In the genomic region with DNA sequence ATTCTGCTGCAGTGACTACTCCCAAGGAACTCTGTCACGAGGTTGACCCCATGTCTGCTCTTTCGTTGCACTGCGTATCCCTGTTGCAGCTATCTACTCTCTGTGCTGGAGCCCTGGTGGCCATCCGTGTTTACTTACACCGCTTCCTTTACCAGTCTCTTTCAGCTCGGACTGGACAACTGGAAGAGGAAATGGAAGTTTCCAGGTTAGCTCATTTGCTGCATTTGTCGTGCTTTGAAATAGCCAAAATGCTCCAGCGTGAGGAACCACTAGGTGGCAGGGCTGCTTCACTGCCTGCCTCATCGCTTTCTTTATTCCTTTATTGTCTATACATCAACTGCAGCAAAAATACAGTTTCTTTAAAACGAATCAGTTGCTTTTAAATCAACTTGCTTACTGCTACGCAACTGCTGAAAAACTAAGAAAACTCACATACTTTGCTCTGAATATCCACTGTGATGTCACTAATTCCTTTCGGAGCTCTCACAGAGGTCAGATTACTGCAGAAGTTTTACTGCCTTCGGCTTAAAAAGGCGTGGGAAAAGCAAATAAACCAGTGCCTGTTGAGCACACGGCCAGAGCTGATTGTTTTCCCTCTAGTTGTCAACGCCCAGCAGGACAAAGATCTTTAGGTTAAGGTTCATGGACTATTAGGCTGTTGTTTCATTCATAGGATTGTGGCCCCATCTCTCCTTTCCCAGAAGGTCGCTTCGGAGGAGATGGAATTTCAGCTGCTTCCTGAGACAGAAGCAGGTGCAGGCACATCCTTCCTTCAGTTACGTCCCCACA, we compare ENCODE assay signal across 8 mouse cellular contexts. TPM values are rescaled to one million over a fixed set of nuclear protein-coding genes. Genes with fewer than 3 reads are reported as not detected.
DNase-seq lines count a peak whose midpoint lies in the region; ATAC-seq and TF ChIP-seq lines count a peak whose summit lies in the region.

No protein-coding gene starts in this region.

- 12% methylated on average over 19 of the region's 19 CpGs for WGBS in forebrain, embryonic 15.5 days
- 7% methylated on average over 19 of the region's 19 CpGs for WGBS in lung, embryonic 14.5 days

- ATAC-seq in G1E (ENCODE audit: extremely low read depth, insufficient number of reproducible peaks, low FRiP score, poor library complexity, severe bottlenecking) = peak; percentile 37; the same call in 1 of the 2 replicates
- ATAC-seq in forebrain, embryonic 15.5 days (replicated peaks) = peak; percentile 80
- peak; percentile 70 for ATAC-seq in lung, embryonic 14.5 days (ENCODE audit: insufficient read depth)
- ATAC-seq in neutrophil, adult 5-6 weeks (ENCODE audit: extremely low read depth, insufficient number of reproducible peaks, low FRiP score, poor library complexity, severe bottlenecking) = peak; percentile 87

- H3K27ac ChIP-seq in forebrain, embryonic 15.5 days (replicated peaks) = no peak overlapping the region
- peak overlapping the region; percentile 52; the same call in 1 of the 2 replicates for H3K27ac ChIP-seq in lung, embryonic 14.5 days (ENCODE audit: low read depth)

- no peaks in the 10 kb centered on the region for H3K9me3 ChIP-seq in G1E (replicated peaks)
- H3K9me3 ChIP-seq in forebrain, embryonic 15.5 days = no peaks in the 10 kb centered on the region
- H3K9me3 ChIP-seq in lung, embryonic 14.5 days (ENCODE audit: low read depth, low read length) = no peaks in the 10 kb centered on the region

- intact Hi-C loops in heart, postnatal 36 days (cut with DNase I) = loop anchor here (5.0 kb wide), 2 partner anchors 104 to 264 kb away; no protein-coding TSS in a partner anchor

- peak overlapping the region; percentile 0 for H3K9ac ChIP-seq in forebrain, embryonic 15.5 days (replicated peaks)
- peak overlapping the region; percentile 35 for H3K9ac ChIP-seq in lung, embryonic 14.5 days

- H3K4me1 ChIP-seq in G1E (ENCODE audit: insufficient read depth, low read depth, low read length) = peaks cover 42% of the 10 kb centered on the region
- H3K4me1 ChIP-seq in forebrain, embryonic 15.5 days = peaks cover 10% of the 10 kb centered on the region
- 0 out of 2 replicates have a peak, but pooled peaks cover 3% of the 10 kb centered on the region for H3K4me1 ChIP-seq in lung, embryonic 14.5 days (ENCODE audit: insufficient read depth)

- peak; percentile 42 for DNase-seq in G1E (ENCODE audit: low spot score)
- peak; percentile 72 to 79 for DNase-seq in cerebellum, adult 18-20 months
- peak; percentile 71 to 76 for DNase-seq in heart, postnatal 36 days
- peak; percentile 42 to 85 for DNase-seq in layer of hippocampus, adult 18-20 months (ENCODE audit: low spot score in 2 of 2)
- DNase-seq in lung, embryonic 14.5 days = peak; percentile 86
- DNase-seq in thymus, postnatal 14 days = peak; percentile 70

- TF ChIP-seq CTCF in G1E (IDR thresholded peaks at IDR 0.05; ENCODE audit: low read depth, low read length) = peak; percentile 81
- TF ChIP-seq CTCF in lung, embryonic 14.5 days (IDR thresholded peaks at IDR 0.05; ENCODE audit: low read depth) = peak; percentile 97

- peak overlapping the region; percentile 32 for H3K4me2 ChIP-seq in forebrain, embryonic 15.5 days (replicated peaks)
- H3K4me2 ChIP-seq in lung, embryonic 14.5 days = peak overlapping the region; percentile 58

- H3K36me3 ChIP-seq in G1E (replicated peaks) = no peaks in the 10 kb centered on the region
- no peaks in the 10 kb centered on the region for H3K36me3 ChIP-seq in forebrain, embryonic 15.5 days
- no peaks in the 10 kb centered on the region for H3K36me3 ChIP-seq in lung, embryonic 14.5 days (ENCODE audit: insufficient read depth)

- no peak overlapping the region for H3K4me3 ChIP-seq in G1E (ENCODE audit: low read depth, low read length)
- peak overlapping the region; percentile 6; the same call in 1 of the 2 replicates for H3K4me3 ChIP-seq in forebrain, embryonic 15.5 days
- H3K4me3 ChIP-seq in lung, embryonic 14.5 days (ENCODE audit: low read depth, low read length) = peak overlapping the region; percentile 19

- H3K27me3 ChIP-seq in G1E (ENCODE audit: insufficient read depth, low read length) = peaks cover 3% of the 10 kb centered on the region
- no peaks in the 10 kb centered on the region for H3K27me3 ChIP-seq in forebrain, embryonic 15.5 days
- no peaks in the 10 kb centered on the region for H3K27me3 ChIP-seq in lung, embryonic 14.5 days (ENCODE audit: insufficient read depth, low read length)

RNA-seq across cellular contexts. Expression of a gene that starts 7.9 kb away (rescaled TPM):
- total RNA-seq in G1E (2014; fragmentation: Nextera tagmentation) (127 and 145 TPM in 2 replicates), G1E (2017) (89.2 and 95.1 TPM in 2 replicates)
- polyA plus RNA-seq in G1E (2012) = 6.7 and 7.5 TPM in 2 replicates
- 55.5 and 60.7 TPM in 2 replicates for polyA plus RNA-seq in forebrain, embryonic 15.5 days (2015; fragmentation: Nextera tagmentation; extraction: Ambion mirVana)
- total RNA-seq in heart, postnatal 36 days (2021) = 10 to 100 TPM; 17.1 to 18.8 TPM
- 10 to 100 TPM; 30.0 to 30.3 TPM for total RNA-seq in layer of hippocampus, adult 18-20 months (2021)
- 41.6 and 46.3 TPM in 2 replicates for polyA plus RNA-seq in lung, embryonic 14.5 days (2014; fragmentation: Nextera tagmentation; extraction: Ambion mirVana)
- total RNA-seq in neutrophil, adult 5-6 weeks (2017) = 55.4 and 65.8 TPM in 2 replicates

RNA-seq across cellular contexts. Expression of a gene that starts 39.0 kb away (rescaled TPM):
- total RNA-seq in G1E (2014; fragmentation: Nextera tagmentation) (262 and 272 TPM in 2 replicates), G1E (2017) (89.2 and 95.0 TPM in 2 replicates)
- polyA plus RNA-seq in G1E (2012) = 131 and 154 TPM in 2 replicates
- 52.2 and 53.4 TPM in 2 replicates for polyA plus RNA-seq in forebrain, embryonic 15.5 days (2015; fragmentation: Nextera tagmentation; extraction: Ambion mirVana)
- total RNA-seq in heart, postnatal 36 days (2021) = 10 to 100 TPM; 34.3 to 42.0 TPM
- 10 to 100 TPM; 92.8 to 95.7 TPM for total RNA-seq in layer of hippocampus, adult 18-20 months (2021)
- polyA plus RNA-seq in lung, embryonic 14.5 days (2014; fragmentation: Nextera tagmentation; extraction: Ambion mirVana) = 96.9 and 102 TPM in 2 replicates
- 106 and 118 TPM in 2 replicates for total RNA-seq in neutrophil, adult 5-6 weeks (2017)

Comparison
In these comparisons a context has a peak if more than half of its experiments do, and no peak if none do; other contexts are left out.
1. ATAC-seq: peak in every context shown above with its lines; median percentile 87 in neutrophil, adult 5-6 weeks; 80 in forebrain, embryonic 15.5 days; 70 in lung, embryonic 14.5 days; 37 in G1E.